Mouse (Mus musculus) R1 (cell line): ENCODE data around the gene Vcpkmt.
A peak's percentile ranks its signal among the peaks of the same experiment; 100 is the strongest.
"Not testable (repeated sequence)": the region's sequence is repeated elsewhere in the genome, so short reads cannot be mapped to it uniquely, and the experiment has no call there.

Experiments used
- DNase-seq: peaks from one replicate; pipeline ENCODE4 v3.0.0-alpha.2; 2018; ENCODE audit warnings: low read depth, low spot score

Vcpkmt gene

DNA sequence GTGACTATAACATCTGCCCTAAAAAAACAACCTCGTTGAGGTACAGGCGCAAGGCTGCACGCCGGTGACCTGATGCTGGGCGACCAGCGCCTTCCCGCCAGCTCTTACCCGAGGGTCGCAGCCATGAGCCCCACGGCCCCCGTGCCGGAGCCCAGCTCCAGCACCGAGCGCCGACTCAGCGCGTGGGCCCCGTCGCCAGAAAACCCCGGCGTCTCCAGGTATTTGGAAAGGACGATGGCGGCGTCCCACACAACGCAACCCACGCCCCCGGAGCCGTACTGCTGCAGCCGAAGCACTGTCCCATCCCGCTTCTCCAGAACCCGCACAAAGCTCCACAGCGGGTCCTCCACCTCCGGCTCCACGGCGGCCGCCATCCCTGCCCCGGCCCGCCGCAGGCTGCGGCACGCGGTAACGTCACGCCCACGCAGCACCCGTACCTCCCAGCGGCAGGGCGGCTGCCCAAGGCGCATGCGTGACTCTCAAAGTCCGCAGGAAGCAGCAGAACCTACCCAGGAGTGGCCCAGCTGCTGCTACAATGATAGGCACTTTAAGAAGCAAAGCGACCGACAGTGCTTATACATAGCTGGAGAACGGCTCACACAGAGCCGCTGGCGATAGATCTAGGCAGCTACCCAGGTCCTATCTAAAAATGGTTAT, at the start of gene Vcpkmt:
Gene Vcpkmt (minus strand): TSS at position 416 of the 657 bp plus-strand sequence.
- DNase-seq, result peak; percentile 94

DNA sequence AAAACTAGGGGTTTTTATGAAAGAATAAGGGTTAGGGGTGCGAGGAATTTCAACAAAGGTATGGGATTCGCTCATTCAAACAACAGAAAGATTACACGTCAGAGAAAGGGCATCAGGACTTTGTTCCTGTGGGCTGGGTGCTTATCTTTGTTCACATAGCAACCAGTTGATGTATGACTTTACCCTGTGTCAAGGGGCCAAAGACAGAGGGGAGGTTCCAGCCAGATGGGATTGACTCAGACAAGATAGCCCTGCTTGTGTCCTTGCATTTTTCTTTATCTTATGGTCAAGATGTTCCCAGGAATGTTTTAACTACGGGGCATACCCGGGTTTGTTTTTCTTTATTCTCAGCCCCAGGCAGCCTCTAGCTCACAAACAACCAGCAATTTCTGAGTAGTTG, 35.8 kb upstream of the Vcpkmt start:
- DNase-seq, result not testable (repeated sequence)

DNA sequence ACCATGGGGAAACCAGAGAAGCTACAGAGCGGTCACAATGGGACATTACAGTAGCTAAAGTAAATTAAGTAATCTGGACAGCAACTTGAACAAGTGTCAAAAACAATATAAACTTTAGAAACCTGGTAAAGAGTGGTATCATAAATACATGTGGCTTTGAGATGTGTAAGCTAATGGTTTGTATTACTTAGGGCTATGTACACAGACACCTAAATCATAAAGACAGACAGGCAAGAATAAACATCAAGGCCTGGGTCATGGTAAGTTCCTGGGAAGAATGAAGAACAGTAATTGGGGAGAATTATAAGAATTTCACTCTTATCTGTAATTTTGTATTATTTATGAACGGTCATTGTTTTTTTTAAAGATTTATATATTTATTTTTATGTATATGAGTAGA, 21.5 kb upstream of the Vcpkmt start:
- DNase-seq, result no peak

DNA sequence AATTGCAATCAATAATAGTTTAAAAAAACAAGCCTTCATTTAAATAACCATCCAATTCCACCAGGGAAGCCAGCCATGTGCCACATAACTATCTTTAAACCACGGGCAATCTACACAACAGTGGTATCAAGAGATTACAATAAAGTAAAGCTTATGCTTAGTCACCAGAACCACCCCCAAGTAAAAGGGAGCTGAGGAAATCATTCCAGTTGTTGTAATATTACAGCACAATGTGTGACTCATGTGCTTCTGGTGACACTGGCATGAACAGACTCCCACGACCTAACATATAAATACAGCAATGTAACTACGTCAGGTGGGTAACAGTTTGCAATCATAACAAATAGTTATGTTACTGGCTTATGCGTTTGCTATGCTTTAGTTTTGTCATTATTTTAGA, 14.6 kb upstream of the Vcpkmt start:
- no peak for DNase-seq

DNA sequence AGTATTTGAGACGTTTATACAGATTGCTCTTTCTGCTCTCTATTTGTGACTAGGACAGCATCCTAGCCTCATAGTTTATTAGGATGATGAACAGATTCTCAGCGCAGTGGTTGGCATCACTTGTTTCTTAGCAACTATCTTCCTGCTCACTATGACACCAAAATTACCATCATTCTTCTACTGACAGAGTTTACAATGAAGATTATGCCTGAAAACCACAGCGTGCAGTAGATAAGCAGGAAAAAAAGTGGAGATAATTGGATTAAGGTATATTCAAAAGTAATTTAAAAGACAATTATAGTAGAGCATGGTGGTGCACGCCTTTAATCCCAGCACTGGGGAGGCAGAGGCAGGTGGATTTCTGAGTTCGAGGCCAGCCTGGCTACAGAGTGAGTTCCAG, 10.3 kb upstream of the Vcpkmt start:
- no peak for DNase-seq

DNA sequence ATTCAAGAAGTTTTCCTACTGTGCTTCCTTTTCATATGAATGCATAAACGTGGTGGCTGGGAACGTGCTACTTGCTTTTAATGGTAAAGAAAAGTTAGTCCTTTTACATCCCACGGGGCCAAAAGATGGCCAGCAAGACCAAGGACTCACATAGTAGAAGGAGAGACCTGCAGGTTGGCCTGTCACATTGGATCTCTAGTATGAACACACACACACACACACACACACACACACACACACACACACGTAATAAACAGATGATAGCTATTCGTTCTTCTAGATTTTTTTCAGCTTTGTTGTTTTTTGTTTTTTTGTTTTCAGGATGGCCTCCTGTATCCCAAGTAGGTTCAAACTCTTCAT, 422 bp upstream of the Vcpkmt start:
- no peak for DNase-seq

DNA sequence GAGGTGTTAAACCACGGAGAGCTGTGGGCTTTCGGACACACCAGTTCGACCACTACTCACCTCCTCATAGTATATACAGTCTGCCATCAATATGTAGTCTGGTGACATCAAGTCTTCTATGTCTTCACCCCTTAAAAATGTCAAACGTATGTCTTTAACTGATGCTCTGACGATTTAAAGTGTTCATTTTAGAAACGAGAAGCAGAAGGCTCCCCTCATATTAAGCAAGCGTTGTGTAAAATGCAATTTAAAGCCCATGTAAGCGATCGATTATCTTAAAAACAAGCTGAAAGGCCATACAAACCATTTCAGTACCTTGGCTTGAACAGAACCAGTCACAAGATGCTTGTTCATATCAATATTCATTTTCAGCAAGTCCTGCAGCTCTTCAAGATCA, 614 bp downstream of the Vcpkmt start:
- DNase-seq, result no peak

DNA sequence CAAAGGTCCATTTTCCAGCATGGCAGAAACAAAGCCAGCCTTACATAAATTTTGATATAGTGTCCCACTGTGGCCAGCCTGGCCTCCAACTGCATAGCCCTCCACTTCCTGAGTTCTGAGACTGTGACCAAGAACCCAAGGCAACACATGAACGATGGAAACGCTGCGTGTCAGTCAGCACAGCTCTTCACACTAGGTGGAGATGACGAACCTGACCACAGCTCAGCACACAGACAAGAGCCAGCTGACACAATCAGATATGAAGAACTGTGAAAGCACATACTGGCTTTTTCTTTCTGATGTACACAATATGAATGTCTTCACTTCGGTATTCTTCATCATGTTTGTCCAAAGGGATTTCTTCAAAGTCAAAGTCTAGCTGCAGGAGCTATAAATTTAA, 3.2 kb downstream of the Vcpkmt start:
- no peak for DNase-seq

DNA sequence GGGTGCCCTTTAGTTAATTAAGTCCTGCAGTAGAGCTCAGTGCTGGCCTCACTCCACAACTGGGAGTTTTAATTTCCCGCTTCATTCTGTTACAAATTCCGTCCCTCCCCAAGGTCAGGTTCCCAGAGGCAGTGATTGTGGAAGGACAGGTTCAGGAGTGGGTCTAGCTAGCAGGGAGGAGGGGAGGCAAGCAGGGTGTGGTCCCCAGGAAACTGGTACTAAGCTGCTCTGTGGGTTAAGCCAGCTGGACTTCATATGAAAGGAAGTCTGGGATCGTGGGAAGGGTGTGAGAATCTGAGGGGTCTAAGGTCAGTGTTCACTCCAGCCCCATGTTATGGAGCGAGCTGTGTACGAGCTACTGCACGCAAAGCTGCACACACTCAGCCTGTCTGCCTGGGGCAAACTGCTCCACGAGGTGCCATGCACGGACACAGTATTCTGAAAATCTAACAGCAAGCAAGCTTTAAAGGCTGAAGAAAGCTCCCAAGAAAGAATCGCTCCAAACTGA, 6.7 kb downstream of the Vcpkmt start:
- DNase-seq, result peak; percentile 57

DNA sequence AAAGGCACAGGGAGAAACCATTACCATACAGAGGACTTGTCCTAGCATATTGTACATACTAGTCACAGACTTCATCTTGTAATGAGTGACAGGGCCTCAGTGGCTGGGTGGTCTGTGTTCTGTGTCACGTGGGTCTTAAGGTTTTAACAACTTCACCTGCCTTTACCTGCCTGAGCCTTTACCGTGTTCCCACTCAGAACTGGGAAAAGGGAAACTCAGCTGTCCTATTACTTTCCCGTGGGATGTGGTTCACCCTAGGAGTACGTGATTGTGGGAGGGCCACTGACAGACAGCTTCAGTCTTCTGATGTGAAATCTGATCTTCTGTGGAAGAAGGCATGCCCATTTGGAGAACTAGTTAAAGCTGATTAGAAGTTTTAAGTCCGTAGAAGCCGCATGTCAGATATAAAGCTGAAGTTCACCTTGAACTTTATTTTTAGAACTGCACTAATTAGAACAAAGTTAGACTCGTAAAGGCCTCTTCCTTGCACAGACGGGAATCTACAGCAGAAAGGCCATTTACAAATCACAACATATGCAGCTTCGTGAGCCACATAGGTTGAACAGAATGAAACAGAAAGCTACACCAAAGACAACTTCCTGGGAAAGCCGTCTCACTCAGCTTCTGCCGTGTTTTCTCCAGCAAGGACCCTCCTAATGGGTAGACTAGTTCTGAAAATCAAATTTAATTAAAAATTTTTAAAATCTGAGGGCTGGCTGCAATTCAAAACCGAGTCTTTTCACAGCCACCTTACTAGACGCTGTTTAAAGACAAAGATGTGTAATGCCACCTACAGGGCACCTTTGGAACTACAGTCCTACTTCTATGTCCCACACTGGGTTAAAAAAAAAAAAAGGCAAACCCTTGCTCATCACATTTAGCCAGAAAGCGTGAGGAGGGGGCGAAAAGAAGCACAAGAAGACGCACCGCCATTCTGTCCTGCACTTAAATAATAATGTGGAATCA, 8.6 kb downstream of the Vcpkmt start:
- peak; percentile 83 for DNase-seq

DNA sequence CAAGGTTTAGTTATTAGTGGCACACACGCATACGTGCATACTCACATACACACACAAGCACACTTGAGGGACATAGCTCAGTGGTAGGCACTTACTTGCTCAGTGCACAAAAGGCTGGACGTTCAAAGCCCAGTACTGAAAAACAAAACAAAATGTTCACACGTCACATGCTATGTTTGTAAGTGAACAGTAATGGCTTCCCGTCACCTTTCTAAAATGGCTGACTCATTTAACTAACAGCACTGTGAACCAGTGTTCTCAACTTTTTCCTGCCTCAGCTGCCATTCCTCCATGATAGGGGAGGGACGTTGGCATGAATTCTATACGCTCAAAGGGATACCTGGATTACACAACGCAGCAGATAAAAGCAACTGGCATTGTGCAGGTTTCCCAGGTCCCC, 9.6 kb downstream of the Vcpkmt start:
- DNase-seq, result peak; percentile 57

DNA sequence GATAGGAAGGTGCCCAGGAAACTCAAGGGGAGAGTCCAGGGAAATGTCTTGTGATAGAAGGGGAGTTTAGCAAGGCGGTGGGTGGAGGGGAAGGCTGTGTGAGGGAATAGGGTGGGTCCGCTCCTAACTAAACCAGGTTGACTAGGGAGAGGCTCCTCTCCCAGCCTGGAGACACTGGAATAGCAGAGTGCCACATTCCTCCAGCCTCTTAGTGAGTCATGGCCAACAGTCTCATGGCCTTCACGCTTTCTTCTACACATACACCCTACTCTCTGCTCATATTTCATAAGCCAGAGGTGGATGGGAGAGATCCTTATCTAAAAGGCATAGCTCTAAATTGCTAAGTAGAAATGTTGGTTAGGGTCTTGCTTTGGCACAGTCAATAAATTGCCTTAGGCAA, 12.9 kb downstream of the Vcpkmt start:
- DNase-seq, result no peak

DNA sequence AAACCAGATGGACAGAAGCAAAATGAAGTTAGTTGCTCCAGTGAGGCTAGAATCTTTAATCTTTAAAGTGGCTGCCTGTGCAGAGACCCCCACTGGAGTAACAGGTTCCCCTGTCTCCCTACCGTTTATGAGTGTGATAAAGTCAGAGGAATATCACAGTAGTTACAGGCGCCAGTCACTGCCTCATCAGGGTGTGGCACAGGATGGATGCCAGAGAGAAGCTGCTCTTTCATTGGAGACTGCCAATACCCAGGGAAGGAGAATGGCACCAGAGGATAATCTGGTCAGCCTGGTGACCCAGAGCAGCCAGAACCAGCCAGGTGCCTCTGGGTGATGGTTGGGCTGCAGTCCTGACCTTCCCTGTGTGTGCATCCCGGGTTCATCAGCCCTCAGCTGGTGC, 14.6 kb downstream of the Vcpkmt start:
- no peak for DNase-seq

DNA sequence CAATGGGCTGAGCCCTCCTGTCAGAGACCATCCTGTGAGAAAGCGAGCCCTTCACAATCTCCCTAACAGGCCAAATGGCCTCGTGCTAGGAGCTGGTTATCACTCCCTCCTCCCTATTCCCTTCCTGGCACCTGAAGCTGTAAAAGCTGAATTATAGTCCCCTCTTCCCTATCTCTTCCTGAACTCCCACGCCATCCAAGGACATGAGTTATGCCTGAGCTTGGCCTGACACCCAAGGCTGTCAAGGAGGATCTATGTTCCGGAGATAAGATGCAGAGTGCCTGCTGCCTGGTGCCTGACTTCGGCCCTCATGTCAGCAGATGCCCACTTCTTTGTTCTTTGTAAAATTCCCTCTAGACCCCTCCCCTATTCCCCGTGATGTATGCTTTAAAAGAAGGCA, 21.8 kb downstream of the Vcpkmt start:
- not testable (repeated sequence) for DNase-seq

DNA sequence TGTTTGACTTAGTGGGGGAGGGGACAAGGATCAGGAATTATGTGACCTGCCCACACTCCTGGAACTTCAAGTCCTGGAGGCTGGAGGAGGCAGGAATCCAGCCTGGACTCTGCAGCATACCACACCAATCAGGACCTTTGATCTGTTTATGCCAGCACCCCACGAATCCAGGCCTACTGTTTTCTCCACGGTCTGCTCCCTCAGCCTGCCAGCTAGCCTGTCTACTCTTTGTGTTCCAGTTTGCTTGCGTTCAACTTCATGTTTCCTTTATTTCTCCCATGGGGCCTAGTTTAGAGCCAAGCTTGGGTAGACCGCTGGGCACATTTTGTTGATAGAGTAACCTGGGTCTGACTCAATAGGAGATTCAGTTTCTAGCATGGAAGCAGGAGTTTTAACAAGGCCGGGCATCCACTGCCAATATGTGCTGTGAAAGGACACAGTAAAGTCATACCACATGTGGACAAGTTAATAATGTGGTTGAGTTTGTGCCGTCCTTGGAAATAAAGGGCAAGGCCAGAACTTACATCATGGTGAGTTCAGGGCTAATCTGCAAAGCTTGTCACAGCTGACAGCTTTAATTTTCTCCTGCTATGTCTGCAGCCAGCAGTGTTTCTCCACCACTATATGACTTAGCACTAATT, 26.5 kb downstream of the Vcpkmt start:
- peak; percentile 38 for DNase-seq

DNA sequence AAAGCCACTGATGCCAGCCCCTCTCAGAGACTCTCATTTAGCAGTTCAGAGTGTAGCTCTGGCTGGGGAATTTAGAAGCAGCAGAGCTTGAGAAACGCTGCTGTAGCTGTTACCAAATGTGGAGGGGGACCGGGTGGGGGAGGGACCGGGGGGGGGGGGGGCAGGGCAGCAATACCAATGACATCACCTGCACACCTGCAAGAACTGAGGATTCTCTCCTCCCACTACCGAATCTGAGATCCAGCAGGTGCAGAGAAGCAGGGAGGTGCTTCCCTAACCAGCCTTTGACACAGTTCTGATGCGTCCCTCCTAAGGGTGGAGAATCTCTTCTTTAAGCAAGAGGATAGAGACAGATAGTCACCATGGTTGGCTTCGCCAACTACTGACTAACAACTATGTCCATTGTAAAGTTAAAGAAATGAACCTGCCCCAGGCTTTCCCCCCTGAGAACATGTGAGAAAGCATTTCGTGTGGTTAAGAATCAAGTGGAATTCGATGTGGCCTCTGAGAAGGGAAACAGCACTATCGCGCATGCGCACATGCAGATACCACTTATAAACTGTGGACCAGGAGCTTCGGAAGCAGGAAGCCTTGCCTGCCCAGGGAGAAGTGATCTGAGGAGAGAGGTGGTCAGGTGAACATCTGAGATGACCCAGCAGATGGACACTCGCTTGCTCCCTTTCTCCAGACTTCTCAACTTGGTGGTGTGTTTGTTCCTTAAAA, 37.2 kb downstream of the Vcpkmt start:
- DNase-seq, result no peak

DNA sequence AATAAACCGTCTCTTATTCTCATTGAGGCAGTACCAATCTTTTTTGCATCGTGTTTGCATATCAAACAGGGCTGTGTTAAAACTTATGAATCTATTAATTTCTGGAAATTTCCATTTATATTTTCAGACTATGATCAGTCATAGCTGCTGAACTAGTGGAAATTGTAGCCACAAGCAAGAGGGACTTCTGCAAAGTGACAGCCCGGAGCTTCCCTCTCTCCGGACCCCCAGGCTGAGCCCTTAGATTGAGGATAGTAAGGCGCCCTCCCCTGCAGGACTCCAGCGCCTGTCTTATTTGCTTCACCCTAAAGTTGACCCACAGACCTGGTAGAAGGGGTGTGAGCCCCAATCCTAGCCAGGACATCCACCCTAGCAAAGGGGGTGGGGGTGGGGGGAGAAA, 37.8 kb downstream of the Vcpkmt start:
- DNase-seq, result no peak

DNA sequence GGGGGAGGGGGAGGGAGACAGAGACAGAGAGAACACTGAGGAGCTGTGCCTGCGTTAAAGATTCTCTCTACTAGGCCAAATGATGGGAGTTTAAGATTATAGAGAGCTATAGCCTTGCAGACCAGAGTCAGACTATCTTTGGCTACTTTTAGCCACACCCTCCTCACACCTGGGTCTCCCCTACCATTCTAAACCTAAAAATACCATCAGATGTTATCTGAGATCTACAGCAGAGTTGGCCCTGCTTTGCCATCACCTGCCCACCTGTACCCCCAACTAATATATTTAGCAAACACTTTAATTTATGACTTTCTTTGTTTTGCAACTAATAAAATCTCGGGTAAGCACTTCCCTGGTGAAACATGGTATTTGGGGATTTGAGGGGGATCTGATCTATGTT, 38.3 kb downstream of the Vcpkmt start:
- DNase-seq, result no peak

DNA sequence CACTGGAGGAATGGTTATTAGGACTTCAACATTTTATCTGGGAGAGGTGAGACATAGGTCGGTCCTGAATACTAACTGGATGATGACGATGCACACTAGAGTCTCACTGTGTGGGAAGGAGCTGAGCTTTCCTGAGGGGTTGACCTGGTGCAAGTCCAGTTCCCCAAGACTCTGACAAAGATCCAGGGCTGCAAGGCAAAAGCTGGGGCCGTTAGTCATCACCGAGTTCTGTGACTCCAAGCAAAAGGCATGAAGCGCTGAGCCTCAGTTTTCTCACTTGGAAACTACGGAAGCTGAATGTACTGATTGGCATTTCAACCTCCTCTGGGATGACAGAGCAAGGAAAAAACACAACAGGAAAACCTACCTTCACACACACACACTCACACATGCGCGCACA, 40.5 kb downstream of the Vcpkmt start:
- DNase-seq, result no peak

DNA sequence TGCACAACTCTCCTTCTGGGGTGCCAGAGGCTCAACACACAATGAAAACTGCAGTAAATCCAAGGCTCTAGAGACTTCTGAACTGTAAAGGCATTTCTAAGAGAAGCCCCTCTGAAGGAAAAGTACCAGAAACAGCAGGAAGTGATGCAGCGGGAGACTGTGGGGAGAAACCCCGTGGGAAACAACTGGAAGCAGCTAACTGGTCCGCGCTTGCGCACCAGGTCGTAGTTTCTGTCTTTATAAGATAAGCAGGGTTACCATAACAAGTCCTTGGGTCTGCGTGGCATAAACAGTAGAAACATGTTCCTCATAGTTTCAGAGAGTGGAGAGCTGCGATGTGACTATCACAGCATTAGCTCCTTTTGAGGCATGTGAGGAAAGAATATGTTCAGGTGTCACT, 41.2 kb downstream of the Vcpkmt start:
- DNase-seq, result no peak

DNA sequence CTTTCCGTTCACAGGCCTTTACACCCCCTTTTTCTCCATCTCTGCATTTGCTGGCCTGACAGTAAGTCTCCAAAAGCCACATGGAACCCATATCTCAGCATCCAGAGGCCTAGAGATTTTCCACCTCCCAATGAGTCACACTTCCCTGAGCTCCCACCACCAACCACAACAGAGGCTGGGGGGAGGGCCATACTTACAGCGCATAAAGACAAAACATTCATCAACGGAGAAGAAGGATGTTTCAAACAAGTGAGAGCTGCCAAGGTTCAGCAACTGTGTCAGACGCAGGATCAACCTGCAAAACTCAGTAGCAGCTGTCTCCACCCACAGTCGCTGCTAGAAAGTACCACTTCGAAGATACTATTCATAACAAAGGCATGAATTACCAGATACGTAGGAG, 43.5 kb downstream of the Vcpkmt start:
- DNase-seq, result no peak
